Mouse (Mus musculus): ENCODE measurements around the gene Shisa7.
"Not testable (repeated sequence)": the region's sequence is repeated elsewhere in the genome, so short reads cannot be mapped to it uniquely, and the experiment has no call there.

The Shisa7 gene

GRCm38 (mm10) chr7:4844245-4844916 lies at the start of gene Shisa7:
Gene Shisa7, minus strand, starts transcription at chr7:4844696.
- DNase-seq = no peak

GRCm38 (mm10) chr7:4886680-4887079 lies 42.2 kb upstream of the Shisa7 start:
- DNase-seq = no peak

GRCm38 (mm10) chr7:4879036-4879435 lies 34.5 kb upstream of the Shisa7 start:
- not testable (repeated sequence) for DNase-seq

- no peak for DNase-seq
Measured at GRCm38 (mm10) chr7:4878186-4878585, 33.7 kb upstream of the Shisa7 start.

GRCm38 (mm10) chr7:4877226-4877625 lies 32.7 kb upstream of the Shisa7 start:
- peak in 1 of 2 experiments; percentile 36 for DNase-seq

- peak; percentile 87 to 93 for DNase-seq
Measured at GRCm38 (mm10) chr7:4876753-4877221, 32.3 kb upstream of the Shisa7 start, which contains the start of gene Isoc2a. Gene Isoc2a, plus strand, starts transcription at chr7:4877153.

- no peak for DNase-seq
Measured at GRCm38 (mm10) chr7:4870133-4870532, 25.6 kb upstream of the Shisa7 start, which contains the start of gene Isoc2b. Gene Isoc2b, minus strand, starts transcription at chr7:4870258.

GRCm38 (mm10) chr7:4866631-4867180 lies 22.2 kb upstream of the Shisa7 start:
- no peak for DNase-seq

- peak; percentile 97 to 98 for DNase-seq
Measured at GRCm38 (mm10) chr7:4865579-4866493, 21.3 kb upstream of the Shisa7 start.

GRCm38 (mm10) chr7:4865090-4865489 lies 20.6 kb upstream of the Shisa7 start:
- peak; percentile 59 to 68 for DNase-seq

- no peak for DNase-seq
Measured at GRCm38 (mm10) chr7:4864130-4864845, 19.8 kb upstream of the Shisa7 start.

GRCm38 (mm10) chr7:4863541-4864080 lies 19.1 kb upstream of the Shisa7 start:
- no peak for DNase-seq

- DNase-seq = peak; percentile 46 to 71
Measured at GRCm38 (mm10) chr7:4863041-4863440, 18.5 kb upstream of the Shisa7 start.

GRCm38 (mm10) chr7:4860926-4861325 lies 16.4 kb upstream of the Shisa7 start:
- not testable (repeated sequence) for DNase-seq

GRCm38 (mm10) chr7:4859418-4859978 lies 15.0 kb upstream of the Shisa7 start:
- no peak for DNase-seq

GRCm38 (mm10) chr7:4857321-4857720 lies 12.8 kb upstream of the Shisa7 start:
- peak in 1 of 2 experiments; percentile 56 for DNase-seq

- no peak for DNase-seq
Measured at GRCm38 (mm10) chr7:4856508-4856907, 12.0 kb upstream of the Shisa7 start.

- DNase-seq = no peak
Measured at GRCm38 (mm10) chr7:4853613-4854012, 9.1 kb upstream of the Shisa7 start.

- no peak for DNase-seq
Measured at GRCm38 (mm10) chr7:4851315-4851688, 6.8 kb upstream of the Shisa7 start.

GRCm38 (mm10) chr7:4850621-4851314 lies 6.3 kb upstream of the Shisa7 start:
- DNase-seq = no peak

- DNase-seq = no peak
Measured at GRCm38 (mm10) chr7:4849372-4849771, 4.9 kb upstream of the Shisa7 start.
